Mouse (Mus musculus) hindlimb bud, embryonic 11.5 days (tissue): ENCODE measurements around the gene Tuba3b.

ENCODE experiments used
- DNase-seq: peaks from one replicate; pipeline ENCODE4 v3.0.0-alpha.2; 2012; ENCODE audit warnings: low read depth, low spot score; ENCODE audit errors: extremely low spot score

Tuba3b gene

DNA sequence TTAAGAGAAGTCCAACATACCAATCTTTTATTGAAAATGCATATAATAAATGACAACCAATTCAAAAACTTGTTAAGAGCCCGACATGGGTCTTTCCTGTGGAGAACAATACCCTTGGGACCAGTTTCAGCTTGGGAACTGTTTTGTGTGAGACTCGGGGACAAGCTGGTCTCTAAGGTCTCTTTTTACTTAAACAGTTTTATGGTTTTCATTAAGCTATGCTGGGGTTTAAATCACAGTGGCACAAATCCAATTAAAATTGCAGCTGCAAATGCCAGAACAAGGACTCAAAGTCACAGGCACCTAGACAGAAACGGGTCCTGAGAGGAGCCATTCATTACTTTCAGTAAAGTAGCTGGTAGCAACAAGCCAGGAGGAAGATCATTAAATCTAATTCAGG is 10.4 kb upstream of the Tuba3b start:
- DNase-seq: peak; percentile 77

DNA sequence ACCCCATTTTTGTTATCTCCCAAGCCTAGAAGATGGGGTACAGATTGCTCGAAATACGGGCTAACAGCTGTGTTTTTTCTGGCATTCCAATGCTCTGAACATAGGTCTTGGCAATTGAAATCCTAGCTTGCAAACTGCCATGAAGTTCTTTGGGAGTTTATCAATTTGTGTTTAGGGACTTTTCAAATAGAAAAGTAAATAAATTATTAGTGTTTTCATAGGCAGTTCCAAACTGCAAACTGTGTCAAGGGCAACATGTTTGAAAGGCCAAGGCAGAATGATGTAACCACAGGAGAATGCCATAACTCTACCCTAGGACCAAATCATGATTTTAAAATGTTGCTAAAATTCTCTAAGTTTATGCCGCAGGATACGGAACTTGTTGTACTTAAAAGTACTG is 7.8 kb upstream of the Tuba3b start:
- DNase-seq: no peak

DNA sequence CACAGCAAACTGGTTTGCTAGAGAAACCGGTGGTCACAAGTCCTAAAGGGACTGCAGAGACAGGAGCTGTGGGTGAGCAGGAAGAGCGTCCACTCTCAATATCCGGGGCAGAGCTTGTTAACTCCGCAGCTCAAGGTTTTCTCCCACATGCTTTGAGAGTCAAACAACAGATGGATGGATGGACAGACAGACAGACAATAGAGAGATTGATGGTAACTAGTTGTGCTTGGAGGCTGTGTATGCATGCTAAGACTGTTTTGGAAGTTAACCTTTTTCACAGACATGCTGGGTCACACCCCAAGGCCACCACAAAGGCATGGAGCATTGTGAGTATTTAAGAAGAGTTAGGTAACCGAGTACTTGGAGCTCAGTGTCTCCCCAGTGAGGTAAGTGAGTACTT is 6.9 kb upstream of the Tuba3b start:
- no peak for DNase-seq

DNA sequence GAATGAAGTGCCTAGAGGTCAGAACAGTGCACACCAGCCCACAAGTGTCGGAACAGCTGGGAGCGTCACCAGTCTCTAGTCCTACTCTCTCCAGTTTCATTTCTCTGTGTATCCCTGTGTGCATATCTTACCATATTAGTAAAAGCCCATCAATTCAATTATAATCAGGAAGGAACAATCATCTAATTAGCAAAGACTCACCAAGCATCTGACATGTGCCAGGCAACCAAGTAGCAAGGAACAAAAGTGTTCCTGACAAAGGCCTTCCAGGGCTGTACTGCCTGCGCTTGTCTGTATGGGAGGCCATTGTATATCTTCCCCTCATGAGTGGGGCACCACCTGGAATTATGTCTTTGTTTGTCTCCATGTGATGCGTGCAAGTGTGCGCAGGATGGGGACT is 4.7 kb upstream of the Tuba3b start:
- no peak for DNase-seq

DNA sequence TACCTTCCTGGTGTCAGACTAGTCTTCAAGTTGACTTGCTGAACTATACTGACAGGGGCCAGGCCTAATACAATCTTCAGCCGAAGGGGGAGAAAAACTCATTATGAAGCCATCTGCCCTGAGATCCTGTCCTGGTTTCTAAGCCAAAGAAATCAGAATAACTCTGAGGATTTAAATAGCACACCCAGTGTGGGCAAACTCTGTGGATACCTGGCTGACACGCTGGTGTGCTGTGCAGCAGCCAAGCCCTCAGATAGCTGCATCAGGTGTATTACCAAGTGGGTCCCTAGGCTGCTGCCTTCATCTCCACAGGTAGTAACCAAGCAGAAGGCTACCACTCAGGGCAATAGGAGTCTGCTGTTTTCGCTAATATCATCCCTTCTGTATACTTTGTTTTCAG is 2.9 kb upstream of the Tuba3b start:
- DNase-seq: no peak

DNA sequence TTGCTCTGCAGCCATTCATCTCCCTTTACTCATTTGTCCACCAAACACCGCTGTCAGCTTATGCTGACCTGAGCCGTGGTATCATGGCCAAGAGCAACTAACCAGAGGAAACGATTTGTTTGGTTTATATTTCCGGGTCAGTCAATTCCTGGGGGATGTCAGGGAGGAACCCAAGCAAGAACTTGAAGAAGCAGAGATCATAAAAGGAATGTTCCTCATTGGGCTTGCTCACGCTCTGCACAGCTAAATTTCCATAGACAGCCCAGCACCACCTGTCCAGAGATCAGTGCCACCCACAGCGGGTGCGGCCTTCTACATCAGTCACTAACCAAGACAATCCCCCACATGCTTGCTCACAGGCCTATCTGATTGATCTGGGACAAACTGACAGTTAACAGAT is 1.3 kb upstream of the Tuba3b start, which contains the start of gene Lmntd1:
Gene Lmntd1, minus strand, starts transcription at position 101 of the 400 bp plus-strand sequence.
- no peak for DNase-seq

DNA sequence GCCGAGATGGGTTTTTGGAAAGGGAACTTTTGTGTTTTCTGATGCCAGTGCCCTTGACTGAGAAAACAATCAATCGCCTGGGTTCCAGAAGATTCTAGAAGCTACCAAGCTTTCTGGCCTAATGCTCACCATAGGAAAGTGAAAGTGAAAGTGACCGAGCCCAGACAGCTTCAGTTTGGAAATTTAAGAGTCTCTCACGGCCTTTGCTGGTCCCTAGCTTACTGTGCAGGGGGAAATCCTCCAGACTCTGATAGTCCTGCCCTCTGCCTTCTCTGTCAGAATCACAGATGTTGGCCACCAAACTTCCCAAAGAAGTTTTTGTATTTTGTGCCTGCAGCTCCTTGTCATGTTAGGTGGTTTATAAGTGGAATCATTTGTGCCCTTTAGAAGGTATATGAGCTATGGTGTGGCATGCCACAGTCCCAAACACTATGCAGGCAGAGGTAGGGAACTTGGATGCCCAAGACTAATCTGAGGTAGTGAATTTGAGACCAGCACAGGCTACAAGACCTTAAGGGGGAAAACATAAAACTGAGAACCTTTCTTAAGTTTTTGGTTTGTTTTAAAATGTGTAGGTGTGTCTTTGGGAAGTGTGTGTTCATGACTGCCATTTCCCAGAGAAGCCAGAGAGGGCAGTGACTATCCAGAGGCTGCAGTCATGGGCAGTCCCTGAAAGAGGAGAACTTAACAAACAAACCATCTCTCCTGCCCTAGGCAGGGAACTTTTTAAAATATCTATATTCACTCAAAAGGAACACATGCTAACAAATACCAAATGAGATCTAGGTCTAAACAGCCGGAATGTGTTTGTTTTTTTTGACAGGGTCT is 1.1 kb downstream of the Tuba3b start:
- DNase-seq: no peak

DNA sequence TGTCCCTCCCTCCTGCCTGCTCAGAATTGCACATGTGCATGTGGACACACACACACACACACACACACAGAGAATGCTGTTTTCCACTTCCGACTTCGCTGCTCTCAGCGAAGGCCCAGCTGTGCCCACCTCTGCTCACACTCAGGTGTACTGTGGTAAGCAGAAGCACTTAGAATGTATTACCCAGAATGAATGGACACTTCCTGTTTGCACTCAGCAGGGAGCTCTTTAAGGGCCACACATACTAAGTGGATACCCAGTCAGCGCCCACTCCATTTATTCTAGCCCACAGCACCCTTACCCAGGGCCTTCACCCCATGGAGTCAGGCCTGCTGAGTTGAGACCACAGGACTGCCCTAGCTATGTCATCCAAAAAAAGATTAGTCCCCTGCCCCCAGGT is 7.6 kb downstream of the Tuba3b start:
- no peak for DNase-seq

DNA sequence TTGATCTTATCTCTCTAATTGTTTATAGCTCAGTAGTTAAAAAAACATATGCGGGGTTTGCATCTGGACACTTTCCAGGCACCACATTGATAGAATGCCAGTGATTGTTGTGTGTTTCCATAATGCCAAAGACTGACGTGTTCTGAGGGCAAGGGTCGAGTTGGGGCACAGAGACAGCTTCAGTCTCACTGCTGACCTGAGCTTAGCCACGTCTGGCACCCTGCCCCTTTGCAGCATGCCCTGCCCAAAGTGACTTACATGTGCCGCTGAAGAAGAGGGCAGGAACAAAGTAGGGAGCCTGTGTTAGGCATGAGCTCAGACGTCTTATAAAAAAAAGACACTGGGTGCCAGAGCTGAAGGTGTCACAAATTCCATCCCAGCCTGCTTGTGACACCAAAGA is 14.7 kb downstream of the Tuba3b start:
- DNase-seq: no peak

DNA sequence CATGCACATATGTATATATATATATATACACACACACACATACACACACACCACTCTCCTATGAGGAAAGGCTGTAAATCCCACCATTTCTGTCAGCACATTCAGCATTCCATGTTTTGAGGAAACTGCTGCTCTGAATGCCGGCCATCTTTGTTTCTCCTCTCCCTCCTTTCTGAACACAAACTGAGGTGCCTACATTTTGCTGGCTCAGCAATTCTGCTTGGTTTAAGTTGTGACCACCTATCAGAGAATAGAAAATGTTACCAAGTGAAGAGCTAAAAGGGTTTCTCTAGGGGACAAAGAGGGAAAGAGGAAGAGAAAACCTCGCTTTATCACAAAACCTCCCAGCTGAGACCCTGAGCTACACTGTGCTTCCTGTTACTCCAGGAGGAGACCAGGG is 18.9 kb downstream of the Tuba3b start:
- no peak for DNase-seq

DNA sequence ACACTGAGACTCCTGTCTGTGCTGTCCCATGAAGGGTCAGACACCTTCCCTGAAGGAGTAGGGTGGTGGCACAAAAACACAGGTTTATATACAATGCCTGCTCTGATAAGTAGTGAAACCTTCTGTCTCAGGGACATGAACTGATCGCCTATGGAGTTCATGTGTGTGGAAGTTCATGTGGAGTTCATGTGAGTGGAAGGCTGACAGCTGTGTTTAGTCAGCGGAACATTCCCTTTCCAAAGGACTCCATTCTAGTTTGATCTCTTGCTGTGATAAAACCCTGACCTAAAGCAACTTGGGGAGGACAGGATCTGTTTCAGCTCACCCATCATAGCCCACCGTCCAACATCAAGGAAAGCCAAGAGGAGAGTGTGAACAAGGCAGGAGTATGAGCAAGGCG is 21.1 kb downstream of the Tuba3b start:
- no peak for DNase-seq

DNA sequence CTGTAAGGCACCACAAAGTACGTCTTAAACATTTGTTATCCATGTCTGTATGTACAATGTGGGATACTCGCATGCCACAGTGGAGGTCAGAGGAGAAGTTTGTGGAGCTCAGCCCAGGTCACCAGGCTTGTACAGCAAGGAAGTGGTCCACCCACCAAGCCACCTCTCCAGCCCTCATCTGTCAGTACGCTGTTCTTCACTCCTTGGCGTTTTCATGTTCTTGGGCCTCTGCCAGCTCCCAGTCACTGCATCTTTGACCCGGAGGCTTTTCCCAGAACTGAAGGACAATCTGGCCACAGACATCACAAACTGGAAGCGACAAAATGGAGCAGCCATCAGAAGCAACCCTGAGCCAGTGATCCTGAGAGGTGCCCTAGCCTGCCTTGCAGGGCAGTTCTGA is 22.7 kb downstream of the Tuba3b start:
- DNase-seq: no peak

DNA sequence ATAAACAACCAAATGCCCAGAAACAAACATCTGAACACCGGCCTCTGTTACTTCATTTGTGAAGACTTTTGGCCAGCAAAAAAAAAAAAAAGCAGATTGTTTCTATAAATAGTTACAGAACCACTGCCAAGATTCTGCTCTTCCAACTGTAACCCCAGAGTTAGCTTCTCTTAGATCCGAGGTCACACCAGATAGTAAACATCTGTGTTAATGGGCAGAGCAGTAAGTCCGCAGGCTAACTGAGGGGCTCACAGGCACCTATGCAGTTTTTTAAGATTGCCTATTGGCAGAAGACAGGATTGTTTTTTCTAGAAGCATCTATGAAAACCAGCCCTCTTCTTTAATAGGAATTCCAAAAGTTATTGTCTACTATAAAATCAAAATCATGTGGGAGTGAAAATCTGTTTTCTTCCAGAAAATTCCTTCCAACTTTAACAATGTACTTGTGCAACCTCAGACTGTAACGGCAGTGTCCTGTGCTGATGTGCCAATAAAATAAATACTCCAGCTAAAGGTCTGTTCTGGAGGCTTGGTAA is 25.5 kb downstream of the Tuba3b start:
- no peak for DNase-seq

DNA sequence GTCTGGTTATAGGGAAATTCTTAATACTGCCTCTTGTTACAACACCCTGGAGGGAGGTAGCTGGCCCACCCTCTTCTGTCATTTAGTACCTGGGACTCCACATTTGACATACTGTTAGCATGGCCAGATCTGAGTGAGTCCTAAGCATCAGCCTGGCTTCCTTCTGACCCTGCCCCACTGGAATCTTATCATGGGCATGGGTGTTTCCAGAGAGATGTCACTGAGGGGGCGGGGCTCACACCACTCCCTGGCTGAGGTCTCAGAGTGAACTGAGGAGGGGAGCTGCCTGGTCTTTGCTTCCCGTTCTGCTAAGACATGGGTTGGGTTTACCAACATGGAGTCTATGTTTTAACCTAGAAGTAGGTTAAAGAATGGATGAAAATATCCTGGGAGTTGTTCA is 36.4 kb downstream of the Tuba3b start:
- no peak for DNase-seq

DNA sequence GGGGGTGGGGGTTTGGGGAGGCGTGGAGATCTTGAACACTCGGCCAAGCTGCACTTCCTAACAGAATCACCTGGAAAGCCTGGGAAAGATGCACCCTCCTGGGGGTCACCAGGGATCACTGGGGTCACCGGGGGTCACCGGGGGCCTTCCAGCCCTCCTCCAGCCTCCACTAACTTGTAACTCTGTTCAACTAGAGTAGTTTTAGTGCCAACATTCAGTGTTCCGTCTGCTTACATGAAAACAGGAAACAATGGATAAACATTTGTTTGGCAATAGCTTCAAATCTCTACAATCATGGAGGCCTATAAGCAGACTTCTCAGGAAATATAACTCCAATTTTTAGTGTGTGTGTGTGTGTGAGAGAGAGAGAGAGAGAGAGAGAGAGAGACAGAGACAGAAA is 37.4 kb downstream of the Tuba3b start:
- DNase-seq: no peak

DNA sequence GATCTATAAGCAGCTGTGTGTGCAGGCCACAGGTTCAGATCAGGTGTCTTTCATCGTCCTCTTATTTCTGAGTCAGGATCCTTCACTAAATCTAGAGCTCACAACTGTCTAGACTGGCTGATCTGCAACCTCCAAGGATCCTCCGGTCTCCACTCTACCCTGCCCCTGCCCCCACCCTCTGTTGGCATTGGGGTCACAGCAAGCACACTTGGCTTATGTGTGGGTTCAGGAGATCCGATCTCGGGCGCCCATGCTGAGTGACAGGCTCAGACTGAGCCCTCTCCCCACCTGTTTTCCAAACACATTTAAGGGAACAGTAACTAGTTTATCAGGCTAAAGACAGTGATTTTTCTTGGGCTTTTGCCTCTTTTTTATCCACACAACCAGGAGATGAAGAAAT is 38.1 kb downstream of the Tuba3b start:
- no peak for DNase-seq

DNA sequence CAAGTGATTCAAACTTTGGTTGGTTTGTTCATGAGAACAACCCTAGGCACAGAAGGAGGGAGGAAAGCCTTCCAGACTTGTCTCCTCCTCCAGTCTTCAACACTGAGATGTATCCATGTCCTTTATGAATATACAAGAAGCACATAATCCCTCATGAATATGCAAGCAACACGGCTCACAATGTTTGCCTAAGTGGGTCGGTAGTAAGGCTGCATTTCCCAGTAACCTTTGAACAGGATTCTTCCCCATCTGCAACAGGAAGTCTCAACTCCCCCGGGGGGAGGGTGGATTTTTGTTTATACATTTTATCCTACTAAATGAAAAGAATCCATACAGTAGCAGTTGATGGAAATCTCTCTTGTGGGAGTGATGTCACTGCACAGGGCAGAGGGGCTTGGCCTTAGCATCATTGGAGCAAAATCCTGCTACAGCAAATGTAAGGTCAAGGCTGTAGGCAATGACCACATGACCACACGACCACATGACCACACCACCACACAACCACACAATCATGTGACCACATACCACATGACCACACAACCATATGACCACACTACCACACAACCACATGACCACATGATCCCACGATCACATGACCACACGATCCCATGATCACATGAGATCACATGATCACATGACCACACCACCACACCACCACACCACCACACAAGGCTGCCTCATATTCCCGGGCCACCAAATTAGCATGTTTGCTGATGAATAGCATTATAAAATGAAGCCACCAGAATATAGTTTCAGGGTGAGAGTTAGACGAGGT is 38.7 kb downstream of the Tuba3b start:
- no peak for DNase-seq

DNA sequence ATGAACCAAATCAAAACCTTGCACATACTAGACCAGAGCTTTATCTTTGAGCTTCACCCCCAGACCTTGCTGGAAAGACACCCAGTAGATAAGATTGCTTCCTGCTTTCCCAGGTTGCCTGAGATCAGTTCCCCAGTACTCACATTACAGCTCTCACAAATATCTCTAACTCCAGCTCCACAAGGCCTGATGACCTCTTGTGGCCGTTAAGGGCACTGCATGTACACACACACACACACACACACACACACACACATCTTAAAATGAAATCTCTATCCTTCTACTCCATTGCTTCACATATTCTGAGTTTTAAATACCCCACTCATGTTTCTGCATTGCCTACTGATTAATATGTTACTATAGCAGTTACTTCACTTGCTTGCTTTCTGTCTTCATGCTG is 40.1 kb downstream of the Tuba3b start:
- no peak for DNase-seq

DNA sequence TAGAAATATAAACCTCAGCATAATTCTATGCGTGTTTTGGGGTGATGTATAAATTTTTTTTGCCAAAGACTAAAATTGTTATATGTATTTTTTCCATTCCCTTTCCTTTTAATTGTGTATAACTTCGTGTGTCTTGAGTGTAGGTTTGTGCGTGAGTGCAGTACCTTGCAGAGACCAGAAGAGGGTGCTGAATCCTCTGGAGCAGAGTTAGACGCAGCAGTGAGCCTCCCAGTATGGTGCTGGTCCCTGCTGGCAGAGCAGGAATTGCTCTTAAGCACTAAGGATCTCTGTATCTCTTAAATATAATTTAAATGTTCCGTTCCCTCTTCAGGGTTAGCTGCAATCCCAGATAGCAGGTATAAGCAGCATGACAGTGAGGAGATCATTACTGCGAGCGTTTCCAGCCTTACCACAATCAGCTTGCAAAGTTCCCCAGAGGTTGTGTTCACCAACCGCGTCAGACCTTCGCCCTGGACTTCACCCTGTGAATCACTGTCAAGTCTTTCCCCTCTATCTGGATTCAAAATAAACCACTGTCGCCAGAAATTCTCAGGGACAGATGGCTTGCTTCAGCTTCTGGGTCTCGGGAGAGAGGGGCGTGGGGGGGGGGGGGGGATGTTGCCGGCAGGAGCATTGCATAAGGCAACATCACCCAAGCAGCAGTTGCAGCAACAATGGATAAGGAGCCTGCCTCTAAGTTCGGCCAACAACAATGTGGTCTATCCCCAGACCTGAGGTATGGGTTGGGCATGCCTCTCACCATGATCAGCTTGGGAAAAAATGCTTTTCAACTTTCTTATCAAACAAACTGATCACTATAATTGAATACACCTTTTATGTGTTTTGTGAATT is 41.4 kb downstream of the Tuba3b start:
- DNase-seq: no peak

DNA sequence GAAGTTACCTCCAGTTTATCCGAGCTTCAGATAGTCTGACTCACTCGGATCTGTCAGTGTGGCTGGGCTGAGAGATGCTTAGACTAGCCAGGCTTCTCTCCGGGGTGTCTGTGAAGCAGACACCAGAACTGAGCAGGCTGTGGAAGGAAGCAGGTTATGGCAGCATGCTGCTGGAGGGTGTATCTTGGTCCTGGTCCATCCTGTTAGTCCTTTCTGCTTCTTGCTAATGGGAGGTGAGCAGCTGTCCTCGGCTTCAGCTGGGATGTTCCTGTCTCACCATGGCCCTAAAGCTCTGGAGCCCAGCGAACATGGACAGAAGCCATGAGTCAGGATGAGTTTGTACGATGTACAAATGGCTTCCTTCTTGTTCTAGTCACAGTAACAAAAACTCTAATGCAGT is 43.6 kb downstream of the Tuba3b start:
- DNase-seq: no peak

DNA sequence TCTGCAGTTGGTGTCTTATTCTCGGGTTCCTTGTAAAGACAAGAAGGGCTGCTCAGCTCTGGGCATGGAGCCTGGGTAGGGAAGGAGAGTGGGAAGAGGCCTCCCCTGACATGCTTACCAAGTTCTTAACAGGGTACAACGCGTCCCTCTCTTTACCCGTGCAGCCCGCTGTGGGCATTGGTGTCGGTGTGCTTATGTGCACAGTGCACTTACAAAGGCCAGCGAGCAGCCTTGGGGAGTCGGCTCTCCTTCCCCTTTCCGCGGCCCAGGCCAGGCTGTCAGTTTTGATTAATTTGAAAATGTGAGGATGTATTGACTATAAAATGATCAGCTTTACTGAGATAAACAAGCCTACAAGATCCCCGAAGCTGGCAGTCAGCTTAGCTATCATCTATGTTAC is 45.4 kb downstream of the Tuba3b start:
- no peak for DNase-seq
